Mouse (Mus musculus) adrenal gland, postnatal 4 days (tissue): ENCODE results near the gene Tpsb2. TPM values are rescaled to one million over a fixed set of nuclear protein-coding genes. Genes with fewer than 3 reads are reported as not detected.

Source experiments
- DNase-seq, 2 experiments: peaks; one replicate each; pipeline ENCODE4 v3.0.0; 2021 to 2022; ENCODE audit warnings: low spot score in 2 of 2, mixed read lengths in 2 of 2
- total RNA-seq, 2 experiments: library from RNA; stranded (reverse); gene quantifications; 2 replicates each; pipeline ENCODE4 v1.2.3; 2021

Gene Tpsb2
- total RNA-seq, 2 experiments from 2014 or later: 10.3 to 19.6 TPM

DNA sequence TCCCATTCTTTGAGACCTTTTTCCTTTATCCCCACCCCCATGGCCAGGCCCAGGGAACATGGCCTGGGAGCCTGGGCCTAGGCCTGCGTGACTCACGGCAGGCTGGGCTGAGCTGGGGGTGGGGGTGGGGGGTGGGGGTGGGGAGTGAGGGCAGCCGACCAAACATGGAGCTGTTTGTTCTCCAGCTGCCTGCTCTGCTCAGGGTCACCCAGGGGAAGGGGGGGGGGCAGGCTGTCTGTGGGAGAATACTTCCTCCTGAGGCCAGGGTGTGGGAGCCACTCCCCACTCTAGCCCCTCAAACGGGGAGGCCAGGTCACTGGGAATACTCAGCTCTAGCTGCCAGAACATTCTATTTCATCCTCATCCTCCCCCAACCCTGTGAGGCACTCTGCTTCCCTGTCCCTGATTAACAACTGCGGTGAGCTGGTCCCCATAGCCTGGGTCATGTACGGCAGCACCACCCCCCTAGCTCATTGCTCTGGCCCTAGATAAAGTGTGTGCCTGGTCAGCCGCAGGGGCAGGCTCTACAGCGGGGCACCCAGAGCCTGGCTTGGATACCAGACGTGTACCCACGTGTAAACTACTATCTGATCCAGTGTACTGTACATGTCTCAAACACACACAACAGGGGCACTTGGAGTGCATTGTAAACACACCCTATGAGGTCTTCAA, 39.3 kb downstream of the Tpsb2 start:
- no peak for DNase-seq

DNA sequence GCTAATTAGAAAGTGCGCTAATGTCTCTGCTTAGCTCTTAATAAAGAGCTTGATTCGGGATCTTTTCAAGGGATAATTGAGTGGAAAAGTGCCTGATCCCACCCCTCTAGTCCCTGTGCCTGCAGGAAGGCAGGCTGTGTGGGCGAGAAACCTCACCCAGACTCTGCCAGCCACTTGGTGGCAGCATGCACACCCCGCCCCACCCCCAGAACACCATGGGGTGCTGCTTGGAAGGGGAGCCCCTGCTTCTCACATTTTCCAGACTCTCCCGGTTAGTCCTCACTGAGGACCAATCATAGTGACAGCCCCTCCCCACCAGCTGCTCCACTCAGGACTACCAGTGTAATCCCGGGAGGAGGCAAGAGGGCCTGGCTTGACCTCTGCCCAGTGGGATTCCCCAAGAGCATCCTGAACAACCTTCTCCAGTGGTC, 39.9 kb downstream of the Tpsb2 start:
- no peak for DNase-seq

GRCm38 (mm10) chr17:25407352-25407751, 41.2 kb downstream of the Tpsb2 start:
- DNase-seq: no peak

- no peak for DNase-seq
Measured at GRCm38 (mm10) chr17:25408302-25408999, 42.3 kb downstream of the Tpsb2 start.

DNA sequence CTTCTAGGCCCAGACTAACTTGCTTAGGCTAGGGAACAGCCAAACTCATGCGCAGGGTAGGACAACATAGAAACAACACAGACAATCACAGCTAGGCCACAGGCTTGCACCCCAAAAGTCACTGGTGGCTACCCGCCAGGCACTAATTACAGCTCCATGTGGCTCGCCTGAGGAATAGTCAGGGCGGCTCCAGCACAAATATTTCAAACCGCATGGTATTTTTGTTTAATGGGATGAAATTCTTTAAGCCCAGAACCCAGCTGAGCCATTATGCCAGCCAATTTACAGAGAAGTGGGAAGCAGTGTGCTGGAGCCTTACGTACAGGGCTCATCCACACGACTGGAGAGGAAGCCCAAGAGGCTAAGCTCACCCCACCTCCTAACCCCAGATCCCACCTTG, 43.5 kb downstream of the Tpsb2 start:
- no peak for DNase-seq

- no peak for DNase-seq
Measured at GRCm38 (mm10) chr17:25410180-25410579, 44.1 kb downstream of the Tpsb2 start.

- DNase-seq: no peak
Measured at GRCm38 (mm10) chr17:25410786-25411185, 44.7 kb downstream of the Tpsb2 start.

- no peak for DNase-seq
Measured at GRCm38 (mm10) chr17:25411251-25411650, 45.1 kb downstream of the Tpsb2 start.

- DNase-seq: no peak
Measured at GRCm38 (mm10) chr17:25414209-25414608, 48.1 kb downstream of the Tpsb2 start.

- no peak for DNase-seq
Measured at GRCm38 (mm10) chr17:25414917-25415316, 48.8 kb downstream of the Tpsb2 start.

GRCm38 (mm10) chr17:25415421-25415913, 49.4 kb downstream of the Tpsb2 start:
- DNase-seq: no peak

DNA sequence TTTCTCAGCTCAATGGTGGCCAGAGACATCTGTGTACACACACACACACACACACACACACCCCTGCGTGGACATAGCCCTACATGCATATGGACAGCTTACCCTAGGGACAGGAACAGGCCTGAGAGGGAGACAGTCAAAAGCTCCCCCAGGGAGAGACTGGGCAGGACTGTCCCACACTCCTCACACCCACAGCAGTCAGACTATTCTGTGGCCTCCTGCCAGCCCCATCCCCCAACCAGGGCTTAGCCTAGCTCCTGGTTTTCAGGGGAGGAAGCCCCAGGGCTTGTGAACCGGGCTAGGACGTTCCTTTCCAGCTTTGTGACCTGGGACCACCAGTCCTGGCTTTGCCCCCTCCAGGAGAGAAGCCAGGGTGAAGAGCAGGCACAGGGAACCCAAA, 50.1 kb downstream of the Tpsb2 start:
- no peak for DNase-seq

GRCm38 (mm10) chr17:25417990-25418389, 51.9 kb downstream of the Tpsb2 start:
- no peak for DNase-seq

Other genes starting within 250 kb of the Tpsb2 start
- under 1 TPM; 0.36 to 0.76 TPM for gene Ptx4, start 245.5 kb upstream of the Tpsb2 start, total RNA-seq
- gene Clcn7, start 232.9 kb upstream of the Tpsb2 start, total RNA-seq: 10 to 100 TPM; 34.6 to 38.6 TPM
- under 1 TPM; 0.20 to 0.25 TPM for gene Ccdc154, start 203.8 kb upstream of the Tpsb2 start, total RNA-seq
- gene Gm38655, start 190.8 kb upstream of the Tpsb2 start, total RNA-seq: under 1 TPM; 0.45 to 0.48 TPM
- gene BC003965, start 181.8 kb upstream of the Tpsb2 start, total RNA-seq: 10 to 100 TPM; 17.7 to 18.3 TPM
- gene Unkl, start 177.9 kb upstream of the Tpsb2 start, total RNA-seq: 10 to 100 TPM; 20.8 to 21.6 TPM
- 10 to 100 TPM; 39.0 to 40.6 TPM for gene Gnptg, start 126.2 kb upstream of the Tpsb2 start, total RNA-seq
- gene Tsr3, start 126.1 kb upstream of the Tpsb2 start, total RNA-seq: 10 to 100 TPM; 35.6 to 36.5 TPM
- 10 to 100 TPM; 24.4 to 30.7 TPM for gene Baiap3, start 109.9 kb upstream of the Tpsb2 start, total RNA-seq
- 100 to 1,000 TPM; 371 to 391 TPM for gene Ube2i, start 91.7 kb upstream of the Tpsb2 start, total RNA-seq
- gene Prss34, start 67.9 kb upstream of the Tpsb2 start, total RNA-seq: 1 to 10 TPM; 2.4 to 4.6 TPM
- not detected for gene Prss28, start 57.7 kb upstream of the Tpsb2 start, total RNA-seq
- not detected for gene Prss29, start 47.7 kb upstream of the Tpsb2 start, total RNA-seq
- 1 to 10 TPM; 3.3 to 6.7 TPM for gene Tpsab1, start 20.7 kb upstream of the Tpsb2 start, total RNA-seq
- under 1 TPM in 1 of 2 experiments, not detected in 1; 0.56 TPM for gene Tpsg1, start 3.0 kb downstream of the Tpsb2 start, total RNA-seq
- 10 to 100 TPM; 64.1 to 65.3 TPM for gene Cacna1h, start 67.5 kb downstream of the Tpsb2 start, total RNA-seq
- not detected for gene Tekt4, start 88.3 kb downstream of the Tpsb2 start, total RNA-seq
- under 1 TPM; 0.14 to 0.22 TPM for gene Sstr5, start 131.0 kb downstream of the Tpsb2 start, total RNA-seq
- gene Sox8, start 204.4 kb downstream of the Tpsb2 start, total RNA-seq: 1 to 10 TPM; 2.4 TPM
- 10 to 100 TPM; 32.4 to 34.3 TPM for gene Lmf1, start 212.8 kb downstream of the Tpsb2 start, total RNA-seq